Mouse (Mus musculus): ENCODE data around the gene Rpl3.

- TF ChIP-seq CTCF (IDR thresholded peaks at IDR 0.05; ENCODE audit: low read depth, low read length) (no peak), POLR2A (IDR thresholded peaks at IDR 0.05; ENCODE audit: extremely low read depth, insufficient read depth, low read length) (no peak)
Observed at GRCm38 (mm10) chr15:80070095-80070644, 21.5 kb downstream of the Rpl3 start.

All from liver, adult 2 months (tissue).